Mouse (Mus musculus) stomach, embryonic 14.5 days (tissue): ENCODE data around the gene Rnf213. TPM values are rescaled to one million over a fixed set of nuclear protein-coding genes. Genes with fewer than 3 reads are reported as not detected.
A peak's percentile ranks its signal among the peaks of the same experiment; 100 is the strongest.

Source experiments
- ATAC-seq: fragments of 200-750 bp; cut with Nextera tagmentation; 2 replicates; pipeline ENCODE4 v1.8.0; 2017; ENCODE audit warnings: low read depth, moderate TSS enrichment; ENCODE audit not compliant: insufficient number of reproducible peaks, insufficient read depth, low FRiP score
- H3K27ac ChIP-seq: fragments of 300-500 bp; sonication (generic); 2 replicates; pipeline ENCODE4 v1.5.1; 2014; ENCODE audit warnings: mild to moderate bottlenecking, low read length, moderate library complexity, mixed read lengths
- H3K27me3 ChIP-seq: fragments of 300-500 bp; sonication (generic); 2 replicates; pipeline ENCODE4 v1.6.1; 2014; ENCODE audit warnings: low read length, control low read depth, mixed read lengths; ENCODE audit not compliant: control insufficient read depth, insufficient read depth
- H3K36me3 ChIP-seq: fragments of 300-500 bp; sonication (generic); 2 replicates; pipeline ENCODE4 v1.6.1; 2014; ENCODE audit warnings: mild to moderate bottlenecking, control low read depth, low read length, moderate library complexity, mixed read lengths; ENCODE audit not compliant: control insufficient read depth, insufficient read depth
- H3K4me1 ChIP-seq: fragments of 300-500 bp; sonication (generic); 2 replicates; pipeline ENCODE4 v1.6.1; 2014; ENCODE audit warnings: low read length, control low read depth, mixed read lengths; ENCODE audit not compliant: control insufficient read depth, insufficient read depth
- H3K4me2 ChIP-seq: fragments of 300-500 bp; sonication (generic); replicated peaks from 2 replicates; pipeline ENCODE4 v1.6.1; 2014; ENCODE audit warnings: low read depth, low read length, control low read depth
- H3K4me3 ChIP-seq: fragments of 300-500 bp; sonication (generic); 2 replicates; pipeline ENCODE4 v1.5.1; 2014; ENCODE audit warnings: low read depth, low read length, control low read depth
- H3K9ac ChIP-seq: fragments of 300-500 bp; sonication (generic); replicated peaks from 2 replicates; pipeline ENCODE4 v1.6.1; 2014; ENCODE audit warnings: low read depth, mild to moderate bottlenecking, control low read depth, low read length, moderate library complexity, mixed read lengths
- H3K9me3 ChIP-seq: fragments of 300-500 bp; sonication (generic); 2 replicates; pipeline ENCODE4 v1.6.1; 2016; ENCODE audit warnings: low read depth, low read length, control low read depth; ENCODE audit not compliant: control insufficient read depth
- WGBS: fragments of 180-500 bp; shearing (Covaris S2); extraction: QIAGEN DNeasy Blood & Tissue Kit; methylation state at CpG from one replicate; pipeline ENCODE4 v1.1.7; 2014; 5-methylcytosine and 5-hydroxymethylcytosine counted together
- polyA plus RNA-seq: library from polyadenylated mRNA; unstranded; fragments of >200 nt; fragmentation: Nextera tagmentation; extraction: Ambion mirVana; gene quantifications from 2 replicates; pipeline ENCODE4 v1.2.1, GENCODE M21; 2014

The Rnf213 gene
- 11.1 and 13.5 TPM in 2 replicates for polyA plus RNA-seq

DNA sequence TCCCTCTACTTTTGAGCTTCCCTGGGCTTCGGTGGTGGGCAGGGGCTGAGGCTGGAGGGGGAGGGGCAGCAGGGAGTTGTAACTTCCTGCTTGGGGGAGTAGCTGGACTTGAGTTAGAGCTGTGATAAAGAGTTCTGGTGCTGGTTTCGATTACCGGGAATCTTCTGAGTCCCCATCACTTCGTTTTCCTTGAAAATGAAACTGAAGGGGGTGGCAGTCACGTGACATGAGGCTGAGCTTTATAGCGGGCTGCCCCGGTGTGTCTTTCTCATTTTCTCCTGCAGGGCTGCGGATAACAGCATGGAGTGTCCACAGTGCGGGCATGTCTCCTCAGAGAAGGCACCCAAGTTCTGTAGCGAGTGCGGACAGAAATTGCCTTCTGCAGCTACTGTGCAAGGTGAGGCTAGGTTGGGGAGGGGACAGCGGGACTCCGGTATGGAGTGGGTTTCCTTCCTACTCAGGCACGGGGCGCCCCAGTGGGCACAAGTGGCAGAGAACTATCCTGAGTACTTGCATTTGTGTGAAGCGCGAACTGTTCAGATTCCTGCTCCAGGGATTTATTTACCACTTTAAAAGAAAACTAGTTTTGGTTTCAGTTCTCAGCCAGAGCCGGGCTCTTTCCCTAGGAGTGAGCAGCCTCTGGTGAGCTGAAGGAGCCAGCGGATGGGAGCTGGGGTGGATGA is at the start of gene Rnf213:
Gene Rnf213, plus strand, starts transcription at position 301 of the 683 bp plus-strand sequence.
- peak within 1 kb of the TSS; percentile 76 for H3K4me2 ChIP-seq
- H3K9me3 ChIP-seq, result no peaks in the 10 kb centered on the region
- H3K27me3 ChIP-seq, result peaks cover 3% of the 10 kb centered on the region; the same call in 1 of the 2 replicates
- peak; percentile 68; the same call in 1 of the 2 replicates for ATAC-seq
- peak within 1 kb of the TSS; percentile 49 for H3K4me3 ChIP-seq
- no peaks in the 10 kb centered on the region for H3K36me3 ChIP-seq
- WGBS, result 2% methylated on average over 19 of the region's 19 CpGs
- peak within 1 kb of the TSS; percentile 29; the same call in 1 of the 2 replicates for H3K27ac ChIP-seq
- H3K9ac ChIP-seq, result 0 out of 2 replicates have a peak within 1 kb of the TSS, but pooled peaks have one; percentile 15
- peaks cover 21% of the 10 kb centered on the region for H3K4me1 ChIP-seq

GRCm38 (mm10) chr11:119344178-119344577 is 48.7 kb upstream of the Rnf213 start:
- 83% methylated on average over 8 of the region's 8 CpGs for WGBS
- no peaks in the 10 kb centered on the region for H3K4me1 ChIP-seq
- no peak overlapping the region for H3K9ac ChIP-seq
- H3K4me3 ChIP-seq, result no peak overlapping the region
- H3K4me2 ChIP-seq, result no peak overlapping the region
- no peak for ATAC-seq
- no peaks in the 10 kb centered on the region for H3K9me3 ChIP-seq
- H3K36me3 ChIP-seq, result no peaks in the 10 kb centered on the region; the same call in 1 of the 2 replicates
- no peaks in the 10 kb centered on the region for H3K27me3 ChIP-seq
- H3K27ac ChIP-seq, result no peak overlapping the region

DNA sequence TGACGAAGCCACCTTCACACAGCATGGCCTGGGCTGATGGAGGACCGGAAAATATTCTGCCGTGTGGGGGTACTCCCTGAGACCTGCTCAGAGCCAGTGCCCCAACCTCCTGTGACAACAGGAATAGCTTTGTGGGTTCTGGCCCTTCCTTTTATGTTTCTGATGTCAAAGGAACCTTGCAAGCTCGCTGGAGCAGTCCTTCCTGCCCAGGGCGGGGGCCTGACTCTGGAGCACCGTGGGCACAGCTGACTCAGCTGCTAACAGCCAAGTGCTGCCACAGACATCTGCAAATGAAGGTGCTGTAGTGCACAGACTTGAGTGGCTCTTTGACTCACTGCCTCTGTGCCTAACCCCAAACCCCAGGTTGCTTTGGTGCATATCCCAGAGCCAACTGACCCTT is 48.0 kb upstream of the Rnf213 start:
- WGBS, result 69% methylated on average over 6 of the region's 6 CpGs
- Histone ChIP-seq H3K4me2 (no peak overlapping the region), H3K4me3 (no peak overlapping the region), H3K9ac (no peak overlapping the region), H3K36me3 (no peaks in the 10 kb centered on the region; the same call in 1 of the 2 replicates), H3K9me3 (no peaks in the 10 kb centered on the region), H3K27ac (no peak overlapping the region), H3K27me3 (no peaks in the 10 kb centered on the region), H3K4me1 (no peaks in the 10 kb centered on the region)
- ATAC-seq, result no peak

GRCm38 (mm10) chr11:119347125-119347524 is 45.8 kb upstream of the Rnf213 start:
- Histone ChIP-seq H3K27ac (no peak overlapping the region), H3K9me3 (no peaks in the 10 kb centered on the region), H3K9ac (no peak overlapping the region), H3K4me2 (no peak overlapping the region), H3K36me3 (no peaks in the 10 kb centered on the region; the same call in 1 of the 2 replicates), H3K4me1 (no peaks in the 10 kb centered on the region), H3K27me3 (no peaks in the 10 kb centered on the region), H3K4me3 (no peak overlapping the region)
- WGBS, result 77% methylated on average over 4 of the region's 4 CpGs
- ATAC-seq, result no peak

DNA sequence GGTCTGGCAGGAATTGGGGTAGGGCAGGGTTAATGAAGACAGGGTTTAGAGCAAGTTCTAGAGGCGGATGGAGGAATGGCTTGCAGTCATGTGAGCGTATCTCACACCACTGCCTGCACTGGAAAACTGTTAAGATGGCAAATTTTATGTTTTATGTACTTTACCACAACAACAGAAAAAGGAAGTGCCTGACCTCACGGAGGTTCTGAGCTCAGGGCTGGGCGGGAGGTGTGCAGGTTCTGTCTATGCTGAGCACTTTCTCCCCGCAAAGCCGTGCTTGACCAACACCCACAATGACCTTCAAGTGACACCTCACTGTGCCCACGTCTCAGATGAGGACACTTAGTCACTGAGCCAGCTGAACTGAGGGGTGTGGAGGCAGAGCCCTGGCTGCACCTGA is 40.8 kb upstream of the Rnf213 start:
- WGBS, result 70% methylated on average over 7 of the region's 7 CpGs

GRCm38 (mm10) chr11:119353946-119354345 is 39.0 kb upstream of the Rnf213 start:
- Histone ChIP-seq H3K27ac (no peak overlapping the region), H3K4me2 (no peak overlapping the region), H3K36me3 (no peaks in the 10 kb centered on the region), H3K4me3 (no peak overlapping the region), H3K4me1 (peaks cover 10% of the 10 kb centered on the region), H3K9ac (no peak overlapping the region), H3K27me3 (no peaks in the 10 kb centered on the region), H3K9me3 (no peaks in the 10 kb centered on the region)
- 82% methylated on average over 4 of the region's 4 CpGs for WGBS
- ATAC-seq, result no peak

More for the DNA sequence above, 40.8 kb upstream of the Rnf213 start:
- H3K9me3 ChIP-seq, result no peaks in the 10 kb centered on the region
- no peaks in the 10 kb centered on the region for H3K27me3 ChIP-seq
- peaks cover 10% of the 10 kb centered on the region for H3K4me1 ChIP-seq
- no peak overlapping the region for H3K4me3 ChIP-seq
- H3K9ac ChIP-seq, result no peak overlapping the region
- H3K27ac ChIP-seq, result no peak overlapping the region
- no peak overlapping the region for H3K4me2 ChIP-seq
- no peaks in the 10 kb centered on the region for H3K36me3 ChIP-seq
- ATAC-seq, result no peak

GRCm38 (mm10) chr11:119354798-119355442 is 38.0 kb upstream of the Rnf213 start:
- no peaks in the 10 kb centered on the region for H3K27me3 ChIP-seq
- no peaks in the 10 kb centered on the region for H3K36me3 ChIP-seq
- H3K9me3 ChIP-seq, result no peaks in the 10 kb centered on the region
- H3K27ac ChIP-seq, result peak overlapping the region; percentile 44; the same call in 1 of the 2 replicates
- peaks cover 10% of the 10 kb centered on the region for H3K4me1 ChIP-seq
- peak overlapping the region; percentile 79 for H3K4me2 ChIP-seq
- peak overlapping the region; percentile 63 for H3K4me3 ChIP-seq
- 3% methylated on average over 23 of the region's 23 CpGs for WGBS
- no peak; the same call in 1 of the 2 replicates for ATAC-seq
- peak overlapping the region; percentile 64 for H3K9ac ChIP-seq

GRCm38 (mm10) chr11:119355443-119356385 is 37.2 kb upstream of the Rnf213 start, which contains the start of the genes Sgsh and Slc26a11:
Gene Sgsh (minus strand): TSS chr11:119355536.
Gene Slc26a11 (plus strand): TSS chr11:119355557.
- H3K27ac ChIP-seq, result peak within 1 kb of the TSS; percentile 49; the same call in 1 of the 2 replicates
- peaks cover 10% of the 10 kb centered on the region for H3K4me1 ChIP-seq
- peak within 1 kb of the TSS; percentile 64 for H3K9ac ChIP-seq
- WGBS, result under 1% methylated on average over 40 of the region's 40 CpGs
- H3K4me2 ChIP-seq, result peak within 1 kb of the TSS; percentile 79
- no peaks in the 10 kb centered on the region for H3K27me3 ChIP-seq
- H3K4me3 ChIP-seq, result peak within 1 kb of the TSS; percentile 63
- H3K36me3 ChIP-seq, result no peaks in the 10 kb centered on the region
- H3K9me3 ChIP-seq, result no peaks in the 10 kb centered on the region
- peak; percentile 94 for ATAC-seq
